Mouse (Mus musculus) liver, embryonic 14.5 days (tissue): ENCODE measurements around the gene Ccdc191. TPM values are rescaled to one million over a fixed set of nuclear protein-coding genes. Genes with fewer than 3 reads are reported as not detected.

ENCODE experiments used
- ATAC-seq: fragments of 200-750 bp; cut with Nextera tagmentation; 2 replicates; pipeline ENCODE4 v1.8.0; 2017; ENCODE audit warnings: moderate number of reproducible peaks, mild to moderate bottlenecking, moderate library complexity; ENCODE audit not compliant: insufficient read depth
- DNase-seq, 3 experiments: peaks; one replicate each; pipeline ENCODE4 v3.0.0-alpha.2; 2012 to 2013; ENCODE audit warnings: low read depth in 3 of 3, low spot score in 3 of 3
- H3K27ac ChIP-seq: fragments of 300-500 bp; sonication (generic); 2 replicates; pipeline ENCODE4 v1.5.1; 2014; ENCODE audit warnings: moderate library complexity, mild to moderate bottlenecking, control low read depth, inconsistent platforms
- H3K27me3 ChIP-seq: fragments of 300-500 bp; sonication (generic); 2 replicates; pipeline ENCODE4 v1.6.1; 2014; ENCODE audit warnings: mild to moderate bottlenecking, low read length, moderate library complexity; ENCODE audit not compliant: control insufficient read depth, insufficient read depth
- H3K36me3 ChIP-seq: fragments of 300-500 bp; sonication (generic); replicated peaks from 2 replicates; pipeline ENCODE4 v1.6.1; 2014; ENCODE audit warnings: low read depth; ENCODE audit not compliant: control insufficient read depth, insufficient read depth
- H3K4me1 ChIP-seq, 2 experiments: fragments of 200-500 bp in 1 of 2; fragments of 300-500 bp in 1 of 2; sonication (generic) in 1 of 2; replicated peaks; 2 replicates each; pipeline ENCODE4 v1.6.1; 2012 to 2014; ENCODE audit warnings: antibody characterized with exemption in 1 of 2, inconsistent platforms in 1 of 2, low read length in 1 of 2; ENCODE audit not compliant: control insufficient read depth in 2 of 2, insufficient read depth in 2 of 2
- H3K4me2 ChIP-seq: fragments of 300-500 bp; sonication (generic); 2 replicates; pipeline ENCODE4 v1.6.1; 2014; ENCODE audit warnings: low read depth, mild to moderate bottlenecking, control low read depth, moderate library complexity
- H3K4me3 ChIP-seq, 2 experiments: fragments of 200-500 bp in 1 of 2; fragments of 300-500 bp in 1 of 2; sonication (generic) in 1 of 2; 2 replicates each; pipeline ENCODE4 v1.5.1; 2012 to 2014; ENCODE audit warnings: low read depth in 2 of 2, low read length in 2 of 2, mild to moderate bottlenecking in 2 of 2, control low read depth in 1 of 2, inconsistent platforms in 1 of 2, moderate library complexity in 1 of 2; ENCODE audit not compliant: insufficient read depth in 1 of 2
- H3K9ac ChIP-seq: fragments of 300-500 bp; sonication (generic); replicated peaks from 2 replicates; pipeline ENCODE4 v1.6.1; 2014; ENCODE audit warnings: mild to moderate bottlenecking, control low read depth, moderate library complexity
- H3K9me3 ChIP-seq: fragments of 300-500 bp; sonication (generic); 2 replicates; pipeline ENCODE4 v1.6.1; 2016; ENCODE audit warnings: low read length, mixed read lengths; ENCODE audit not compliant: control insufficient read depth
- CTCF ChIP-seq: IDR thresholded peaks from 2 replicates; pipeline ENCODE4 v1.5.1; 2016; ENCODE audit warnings: antibody characterized with exemption, low read depth, control low read depth
- EP300 ChIP-seq: IDR thresholded peaks from 2 replicates; pipeline ENCODE4 v1.6.1; 2016; ENCODE audit warnings: antibody characterized with exemption, low read depth
- WGBS: fragments of 180-500 bp; shearing (Covaris S2); extraction: QIAGEN DNeasy Blood & Tissue Kit; methylation state at CpG from one replicate; pipeline ENCODE4 v1.1.7; 2014; ENCODE audit not compliant: insufficient replicate concordance; 5-methylcytosine and 5-hydroxymethylcytosine counted together
- polyA plus RNA-seq, 2 experiments: library from polyadenylated mRNA; depleted of rRNA in 1 of 2; stranded (reverse) in 1 of 2; unstranded in 1 of 2; fragments of >200 nt; fragmentation: Nextera tagmentation in 1 of 2; extraction: Ambion mirVana in 1 of 2; gene quantifications; 2 replicates each; pipeline versions ENCODE4 v1.2.1 to v1.2.3; 2012 to 2014

The Ccdc191 gene
- polyA plus RNA-seq, 2 experiments, result 0.92 to 1.8 TPM

DNA sequence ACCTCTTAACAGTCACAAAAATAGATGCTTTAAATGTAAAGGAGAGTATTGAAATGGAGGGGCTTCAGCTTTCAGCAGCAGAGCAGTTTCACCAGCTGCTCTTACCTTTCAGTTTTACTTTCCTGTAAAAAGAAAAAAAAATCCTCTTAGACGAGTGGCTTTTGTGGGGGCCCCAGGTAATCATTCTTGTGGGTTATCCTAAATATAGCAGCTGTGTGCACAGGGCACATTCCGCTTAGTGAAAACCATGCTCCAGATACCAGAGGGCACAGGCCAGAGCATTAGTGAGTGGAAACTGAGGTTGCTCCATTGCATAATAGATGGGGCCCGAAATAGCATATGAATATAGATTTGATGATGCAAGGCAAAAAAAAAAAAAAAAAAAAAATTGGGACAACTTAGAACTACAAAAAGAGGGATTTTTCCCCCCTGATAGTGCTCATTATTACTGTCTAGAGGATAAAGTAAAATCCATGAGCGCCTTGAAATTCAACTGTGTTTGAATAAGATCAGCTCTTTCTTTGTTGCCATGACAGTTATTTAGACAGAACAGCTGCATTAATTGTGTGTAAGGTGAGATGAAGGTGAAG, 1.2 kb downstream of the Ccdc191 start:
- TF ChIP-seq EP300 (no peak), CTCF (no peak)
- H3K27ac ChIP-seq, result no peak overlapping the region
- H3K9me3 ChIP-seq, result no peaks in the 10 kb centered on the region
- peak overlapping the region; percentile 92 for H3K4me2 ChIP-seq
- peaks cover 8% of the 10 kb centered on the region in 2 experiments for H3K4me1 ChIP-seq
- no peaks in the 10 kb centered on the region for H3K27me3 ChIP-seq
- DNase-seq, result no peak
- H3K4me3 ChIP-seq, result peak overlapping the region in 1 of 2 experiments; percentile 83; a peak in 1 of 4 replicates
- ATAC-seq, result no peak
- no peaks in the 10 kb centered on the region for H3K36me3 ChIP-seq
- WGBS, result 60% methylated on average over 4 of the region's 4 CpGs
- H3K9ac ChIP-seq, result no peak overlapping the region

GRCm38 (mm10) chr16:43894501-43894900, 4.9 kb downstream of the Ccdc191 start:
- H3K4me2 ChIP-seq, result no peak overlapping the region
- WGBS, result 67% methylated on average over 8 of the region's 8 CpGs

DNA sequence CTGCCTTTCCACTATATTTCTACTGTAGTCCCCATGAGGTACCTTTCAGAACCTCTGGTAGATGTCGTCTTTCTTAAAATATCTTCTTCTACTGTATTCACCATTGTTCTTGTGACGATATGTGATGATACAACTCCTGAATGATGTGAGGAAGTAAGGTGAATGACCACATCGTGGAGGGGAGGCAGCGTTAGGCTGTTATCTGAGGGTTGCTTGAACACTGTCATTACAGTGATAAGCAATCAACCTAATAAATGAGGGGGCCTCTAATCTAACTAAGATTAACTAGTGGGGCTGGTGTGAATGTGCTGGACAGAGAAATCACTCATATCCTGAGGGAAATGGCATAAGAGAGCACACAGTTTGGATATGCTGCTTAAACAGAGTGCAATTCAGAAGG, 10.5 kb downstream of the Ccdc191 start:
- no peaks in the 10 kb centered on the region for H3K36me3 ChIP-seq
- H3K27ac ChIP-seq, result no peak overlapping the region
- TF ChIP-seq EP300 (no peak), CTCF (no peak)
- no peaks in the 10 kb centered on the region for H3K27me3 ChIP-seq
- H3K4me1 ChIP-seq, result no peaks in the 10 kb centered on the region; a peak in 1 of 4 replicates
- ATAC-seq (no peak), DNase-seq (no peak)
- H3K4me2 ChIP-seq, result no peak overlapping the region
- no peak overlapping the region for H3K4me3 ChIP-seq
- 34% methylated on average over 4 of the region's 4 CpGs for WGBS
- no peak overlapping the region for H3K9ac ChIP-seq
- no peaks in the 10 kb centered on the region for H3K9me3 ChIP-seq

More at GRCm38 (mm10) chr16:43894501-43894900, 4.9 kb downstream of the Ccdc191 start:
- TF ChIP-seq EP300, result no peak
- no peak for TF ChIP-seq CTCF
- Histone ChIP-seq H3K9me3 (no peaks in the 10 kb centered on the region), H3K9ac (no peak overlapping the region), H3K27me3 (no peaks in the 10 kb centered on the region), H3K4me3 (no peak overlapping the region), H3K36me3 (no peaks in the 10 kb centered on the region), H3K4me1 (peaks cover 2 to 3% of the 10 kb centered on the region in 2 experiments; a peak in 3 of 4 replicates), H3K27ac (no peak overlapping the region)
- ATAC-seq (no peak), DNase-seq (no peak)

GRCm38 (mm10) chr16:43900571-43900970, 11.0 kb downstream of the Ccdc191 start:
- Histone ChIP-seq H3K4me3 (no peak overlapping the region), H3K4me1 (no peaks in the 10 kb centered on the region; a peak in 1 of 4 replicates), H3K9me3 (no peaks in the 10 kb centered on the region), H3K4me2 (no peak overlapping the region), H3K9ac (no peak overlapping the region), H3K36me3 (no peaks in the 10 kb centered on the region), H3K27me3 (no peaks in the 10 kb centered on the region), H3K27ac (no peak overlapping the region)
- no peak for DNase-seq
- no peak for ATAC-seq
- no peak for TF ChIP-seq CTCF

GRCm38 (mm10) chr16:43908881-43909280, 19.3 kb downstream of the Ccdc191 start:
- 57% methylated on average over 2 of the region's 2 CpGs for WGBS
- Histone ChIP-seq H3K4me3 (no peak overlapping the region), H3K27ac (no peak overlapping the region)

More at GRCm38 (mm10) chr16:43908881-43909280, 19.3 kb downstream of the Ccdc191 start:
- ATAC-seq (no peak), DNase-seq (no peak)
- Histone ChIP-seq H3K27me3 (no peaks in the 10 kb centered on the region), H3K9ac (no peak overlapping the region), H3K9me3 (no peaks in the 10 kb centered on the region), H3K4me1 (no peaks in the 10 kb centered on the region), H3K36me3 (no peaks in the 10 kb centered on the region), H3K4me2 (no peak overlapping the region)
- TF ChIP-seq CTCF, result peak; percentile 59
- TF ChIP-seq EP300, result no peak
